Mouse (Mus musculus) CH12.LX (cell line): ENCODE results near the gene Nuak2.

ENCODE experiments used
- CTCF ChIP-seq, 2 experiments: IDR thresholded peaks in 1 of 2; conservative IDR thresholded peaks in 1 of 2; 2 replicates each; pipeline ENCODE4 v1.5.1; 2011 to 2012; ENCODE audit warnings: low read depth in 2 of 2, low read length in 2 of 2, improper control_type of control experiment in 1 of 2, inconsistent platforms in 1 of 2, mild to moderate bottlenecking in 1 of 2, moderate library complexity in 1 of 2
- EP300 ChIP-seq: IDR thresholded peaks from 2 replicates; pipeline ENCODE4 v1.6.1; 2011; ENCODE audit warnings: low read length, improper control_type of control experiment
- ETS1 ChIP-seq: conservative IDR thresholded peaks from 2 replicates; pipeline ENCODE4 v1.6.1; 2012; ENCODE audit warnings: low read depth, mild to moderate bottlenecking, inconsistent platforms, low read length, improper control_type of control experiment, moderate library complexity
- JUND ChIP-seq: conservative IDR thresholded peaks from 2 replicates; pipeline ENCODE4 v1.6.1; 2011; ENCODE audit warnings: low read depth, low read length, improper control_type of control experiment
- MAFK ChIP-seq: IDR thresholded peaks from 2 replicates; pipeline ENCODE4 v1.6.1; 2011; ENCODE audit warnings: low read length, improper control_type of control experiment; ENCODE audit not compliant: insufficient replicate concordance
- POLR2A ChIP-seq: IDR thresholded peaks from 2 replicates; pipeline ENCODE4 v1.6.1; 2011; ENCODE audit warnings: low read depth, mild to moderate bottlenecking, improper control_type of control experiment, low read length
- POLR2AphosphoS2 ChIP-seq: IDR thresholded peaks from 2 replicates; pipeline ENCODE4 v1.6.1; 2011; ENCODE audit warnings: low read depth, low read length, improper control_type of control experiment
- RCOR1 ChIP-seq: conservative IDR thresholded peaks from 2 replicates; pipeline ENCODE4 v1.6.1; 2012; ENCODE audit warnings: low read depth, mild to moderate bottlenecking, inconsistent platforms, low read length, improper control_type of control experiment
- UBTF ChIP-seq: IDR thresholded peaks from 2 replicates; pipeline ENCODE4 v1.6.1; 2012; ENCODE audit warnings: low read depth, mild to moderate bottlenecking, inconsistent platforms, low read length, improper control_type of control experiment, moderate library complexity
- ZC3H11A ChIP-seq: IDR thresholded peaks from 2 replicates; pipeline ENCODE4 v1.6.1; 2012; ENCODE audit warnings: low read depth, mild to moderate bottlenecking, inconsistent platforms, low read length, improper control_type of control experiment

- TF ChIP-seq POLR2A (no peak), EP300 (no peak; the same call in 1 of the 2 replicates), CTCF (conservative IDR thresholded peaks at IDR 0.05 in 1 of 2, IDR thresholded peaks at IDR 0.05 in 1 of 2; ENCODE audit: low read depth in 2 of 2, low read length in 2 of 2) (no peak), RCOR1 (no peak), ETS1 (no peak), UBTF (no peak), MAFK (no peak), JUND (no peak), POLR2AphosphoS2 (no peak), ZC3H11A (no peak)
Observed at GRCm38 (mm10) chr1:132343191-132343590, 27.3 kb downstream of the Nuak2 start.
